Mouse (Mus musculus) Patski (cell line): ENCODE measurements around the gene Ncapg2. TPM values are rescaled to one million over a fixed set of nuclear protein-coding genes. Genes with fewer than 3 reads are reported as not detected.
A peak's percentile ranks its signal among the peaks of the same experiment; 100 is the strongest.

ENCODE experiments used
- ATAC-seq: fragments of 100-300 bp; one replicate; pipeline ENCODE4 v1.8.0; 2021
- CTCF ChIA-PET: fragments of 350-600 bp; sonication (Branson Sonifier 250); formaldehyde crosslinking; loops from one replicate; lab custom pipeline; 2022; ENCODE audit warnings: inconsistent platforms; lab: Charles Lee
- POLR2A ChIA-PET: fragments of 350-600 bp; sonication (Branson Sonifier 250); formaldehyde crosslinking; loops from one replicate; lab custom pipeline; 2022; ENCODE audit warnings: antibody characterized with exemption, inconsistent platforms; lab: Charles Lee
- DNase-seq: peaks from one replicate; pipeline ENCODE4 v3.0.0-alpha.2; 2011; ENCODE audit warnings: low read depth, low spot score
- H3K27me3 ChIP-seq: fragments of 371-371 bp; one replicate; pipeline ENCODE4 v1.5.1; 2021
- CTCF ChIP-seq: fragments of 100-300 bp; IDR thresholded peaks from one replicate; pipeline ENCODE4 v1.5.1; 2021
- in situ Hi-C: fragments of 300-500 bp; cut with MboI; formaldehyde crosslinking; loops from 3 replicates; pipeline ENCODE4 v1.11.1; 2018; ENCODE audit warnings: low pct_unique_long_range_greater_than_20kb, mixed read lengths
- polyA plus RNA-seq: library from polyadenylated mRNA; unstranded; gene quantifications from one replicate; pipeline ENCODE4 v1.2.3, GENCODE M21; 2021

Ncapg2 gene
- polyA plus RNA-seq, 1 experiment from 2014 or later, result 18.5 TPM

- POLR2A ChIA-PET, result no interaction called here
- TF ChIP-seq CTCF, result no peak
- in situ Hi-C loops, result loop anchor here (25.0 kb wide), 1 partner anchor 174 kb away; no protein-coding TSS in a partner anchor
- no peak for DNase-seq
- peak; percentile 21 for ATAC-seq
- H3K27me3 ChIP-seq, result no peaks in the 10 kb centered on the region
- CTCF ChIA-PET, result interaction anchor here (0.8 to 1.6 kb wide), 3 partner anchors 9 to 24 kb away, joined by 3 to 4 read pairs (median 3); no protein-coding TSS in a partner anchor
These were observed 33.4 kb downstream of the Ncapg2 start for GRCm38 (mm10) chr12:116438591-116438990.

GRCm38 (mm10) chr12:116442184-116442583 is 37.0 kb downstream of the Ncapg2 start:
- in situ Hi-C loops, result loop anchor here (25.0 kb wide), 1 partner anchor 170 kb away; no protein-coding TSS in a partner anchor
- TF ChIP-seq CTCF, result no peak
- CTCF ChIA-PET, result no interaction called here
- no peak for ATAC-seq
- H3K27me3 ChIP-seq, result no peaks in the 10 kb centered on the region
- no peak for DNase-seq
- POLR2A ChIA-PET, result no interaction called here

- ChIA-PET CTCF (no interaction called here), POLR2A (no interaction called here)
- TF ChIP-seq CTCF, result no peak
- H3K27me3 ChIP-seq, result no peaks in the 10 kb centered on the region
- ATAC-seq, result no peak
- in situ Hi-C loops, result loop anchor here (25.0 kb wide), 1 partner anchor 163 kb away; no protein-coding TSS in a partner anchor
- DNase-seq, result no peak
These were observed 44.3 kb downstream of the Ncapg2 start for GRCm38 (mm10) chr12:116449536-116449935.

GRCm38 (mm10) chr12:116460379-116461065 is 55.3 kb downstream of the Ncapg2 start:
- ChIA-PET CTCF (no interaction called here), POLR2A (no interaction called here)
- in situ Hi-C loops, result no loop called here
- TF ChIP-seq CTCF, result no peak
- no peaks in the 10 kb centered on the region for H3K27me3 ChIP-seq
- ATAC-seq, result no peak
- DNase-seq, result no peak

GRCm38 (mm10) chr12:116467030-116467429 is 61.8 kb downstream of the Ncapg2 start:
- no peak for DNase-seq
- in situ Hi-C loops, result no loop called here
- ChIA-PET CTCF (no interaction called here), POLR2A (no interaction called here)
- no peak for TF ChIP-seq CTCF
- H3K27me3 ChIP-seq, result no peaks in the 10 kb centered on the region
- peak; percentile 78 for ATAC-seq

- DNase-seq (no peak), ATAC-seq (no peak)
- no peaks in the 10 kb centered on the region for H3K27me3 ChIP-seq
- in situ Hi-C loops, result no loop called here
- no peak for TF ChIP-seq CTCF
- CTCF ChIA-PET, result no interaction called here
- POLR2A ChIA-PET, result no interaction called here
These were observed 63.1 kb downstream of the Ncapg2 start for GRCm38 (mm10) chr12:116468348-116468747.

- no peak for DNase-seq
- no peak for TF ChIP-seq CTCF
- ATAC-seq, result no peak
- in situ Hi-C loops, result no loop called here
- H3K27me3 ChIP-seq, result no peaks in the 10 kb centered on the region
- ChIA-PET POLR2A (interaction anchor here (0.6 kb wide), 1 partner anchor 39 kb away, joined by 3 read pairs; no protein-coding TSS in a partner anchor), CTCF (no interaction called here)
These were observed 63.9 kb downstream of the Ncapg2 start for GRCm38 (mm10) chr12:116469096-116469495.

GRCm38 (mm10) chr12:116473264-116473663 is 68.1 kb downstream of the Ncapg2 start:
- POLR2A ChIA-PET, result no interaction called here
- in situ Hi-C loops, result no loop called here
- no peaks in the 10 kb centered on the region for H3K27me3 ChIP-seq
- CTCF ChIA-PET, result no interaction called here
- DNase-seq (no peak), ATAC-seq (no peak)
- TF ChIP-seq CTCF, result no peak

- in situ Hi-C loops, result no loop called here
- no peak for ATAC-seq
- no peaks in the 10 kb centered on the region for H3K27me3 ChIP-seq
- ChIA-PET CTCF (no interaction called here), POLR2A (no interaction called here)
- no peak for DNase-seq
- no peak for TF ChIP-seq CTCF
These were observed 68.6 kb downstream of the Ncapg2 start for GRCm38 (mm10) chr12:116473761-116474160.

- no peaks in the 10 kb centered on the region for H3K27me3 ChIP-seq
- in situ Hi-C loops, result no loop called here
- POLR2A ChIA-PET, result no interaction called here
- CTCF ChIA-PET, result no interaction called here
- DNase-seq (no peak), ATAC-seq (no peak)
- TF ChIP-seq CTCF, result no peak
These were observed 69.5 kb downstream of the Ncapg2 start for GRCm38 (mm10) chr12:116474676-116475075.

GRCm38 (mm10) chr12:116478771-116479170 is 73.6 kb downstream of the Ncapg2 start:
- ChIA-PET CTCF (no interaction called here), POLR2A (no interaction called here)
- TF ChIP-seq CTCF, result no peak
- no peak for ATAC-seq
- H3K27me3 ChIP-seq, result no peaks in the 10 kb centered on the region
- in situ Hi-C loops, result no loop called here
- no peak for DNase-seq

GRCm38 (mm10) chr12:116481921-116482320 is 76.7 kb downstream of the Ncapg2 start:
- ATAC-seq (no peak), DNase-seq (no peak)
- in situ Hi-C loops, result no loop called here
- ChIA-PET CTCF (interaction anchor here (1.1 kb wide), 1 partner anchor 13 kb away, joined by 4 read pairs; no protein-coding TSS in a partner anchor), POLR2A (no interaction called here)
- no peak for TF ChIP-seq CTCF
- H3K27me3 ChIP-seq, result peaks cover 6% of the 10 kb centered on the region
